Mouse (Mus musculus) myocyte (in vitro differentiated cells): ENCODE measurements around the gene Bcl2a1a. TPM values are rescaled to one million over a fixed set of nuclear protein-coding genes. Genes with fewer than 3 reads are reported as not detected.
"Not testable (repeated sequence)": the region's sequence is repeated elsewhere in the genome, so short reads cannot be mapped to it uniquely, and the experiment has no call there.

Source experiments
- H3K27me3 ChIP-seq: one replicate; pipeline ENCODE4 v1.6.1; 2011; ENCODE audit not compliant: control insufficient read depth, insufficient read depth, insufficient read length
- H3K36me3 ChIP-seq: one replicate; pipeline ENCODE4 v1.6.1; 2011; ENCODE audit not compliant: control insufficient read depth, insufficient read depth
- H3K4me2 ChIP-seq: one replicate; pipeline ENCODE4 v1.6.1; 2011; ENCODE audit warnings: low read depth, control low read depth
- H3K4me3 ChIP-seq: one replicate; pipeline ENCODE4 v1.5.1; 2011; ENCODE audit warnings: mild to moderate bottlenecking, control low read depth, moderate library complexity
- H3K79me2 ChIP-seq: one replicate; pipeline ENCODE4 v1.6.1; 2011; ENCODE audit not compliant: control insufficient read depth, insufficient read depth
- H3ac ChIP-seq: one replicate; pipeline ENCODE4 v1.6.1; 2011; ENCODE audit not compliant: control insufficient read depth, insufficient read length
- CEBPB ChIP-seq: IDR thresholded peaks from 2 replicates; pipeline ENCODE4 v1.6.1; 2011; ENCODE audit warnings: mild to moderate bottlenecking, moderate library complexity; ENCODE audit not compliant: poor library complexity, insufficient read depth, severe bottlenecking
- E2F4 ChIP-seq: IDR thresholded peaks from one replicate; pipeline ENCODE4 v1.6.1; 2011; ENCODE audit warnings: mild to moderate bottlenecking, control low read depth, moderate library complexity; ENCODE audit not compliant: insufficient read depth
- MAX ChIP-seq: IDR thresholded peaks from one replicate; pipeline ENCODE4 v1.6.1; 2011; ENCODE audit warnings: low read depth, mild to moderate bottlenecking, control low read depth
- MYOD1 ChIP-seq, 3 experiments: IDR thresholded peaks; one replicate each; pipeline ENCODE4 v1.6.1; 2011; ENCODE audit warnings: control low read depth in 2 of 3, low read depth in 2 of 3, mild to moderate bottlenecking in 2 of 3, moderate library complexity in 1 of 3; ENCODE audit not compliant: insufficient read length in 2 of 3, control insufficient read depth in 1 of 3
- MYOG ChIP-seq, 3 experiments: IDR thresholded peaks; one replicate each; pipeline ENCODE4 v1.6.1; 2011; ENCODE audit warnings: control low read depth in 2 of 3, low read depth in 2 of 3, mild to moderate bottlenecking in 2 of 3; ENCODE audit not compliant: insufficient read length in 2 of 3, control insufficient read depth in 1 of 3, insufficient read depth in 1 of 3
- POLR2AphosphoS2 ChIP-seq: IDR thresholded peaks from one replicate; pipeline ENCODE4 v1.6.1; 2011; ENCODE audit warnings: low read depth, control low read depth; ENCODE audit not compliant: insufficient read length
- REST ChIP-seq: IDR thresholded peaks from one replicate; pipeline ENCODE4 v1.6.1; 2011; ENCODE audit warnings: mild to moderate bottlenecking, control low read depth, moderate library complexity; ENCODE audit not compliant: insufficient read depth, insufficient read length
- SRF ChIP-seq: IDR thresholded peaks from one replicate; pipeline ENCODE4 v1.6.1; 2011; ENCODE audit warnings: low read depth; ENCODE audit not compliant: control insufficient read depth, insufficient read length
- TCF12 ChIP-seq: IDR thresholded peaks from one replicate; pipeline ENCODE4 v1.6.1; 2011; ENCODE audit warnings: mild to moderate bottlenecking, control low read depth; ENCODE audit not compliant: poor library complexity, insufficient read depth, severe bottlenecking
- USF1 ChIP-seq: IDR thresholded peaks from one replicate; pipeline ENCODE4 v1.6.1; 2011; ENCODE audit warnings: low read depth, mild to moderate bottlenecking, control low read depth, moderate library complexity
- polyA plus RNA-seq: library from polyadenylated mRNA; unstranded; fragments of >200 nt; fragmentation: generic; extraction: Trizol; gene quantifications from one replicate; pipeline ENCODE4 v1.2.1, GENCODE M21; 2012; ENCODE audit warnings: missing spikeins

The Bcl2a1a gene
- polyA plus RNA-seq = not detected

DNA sequence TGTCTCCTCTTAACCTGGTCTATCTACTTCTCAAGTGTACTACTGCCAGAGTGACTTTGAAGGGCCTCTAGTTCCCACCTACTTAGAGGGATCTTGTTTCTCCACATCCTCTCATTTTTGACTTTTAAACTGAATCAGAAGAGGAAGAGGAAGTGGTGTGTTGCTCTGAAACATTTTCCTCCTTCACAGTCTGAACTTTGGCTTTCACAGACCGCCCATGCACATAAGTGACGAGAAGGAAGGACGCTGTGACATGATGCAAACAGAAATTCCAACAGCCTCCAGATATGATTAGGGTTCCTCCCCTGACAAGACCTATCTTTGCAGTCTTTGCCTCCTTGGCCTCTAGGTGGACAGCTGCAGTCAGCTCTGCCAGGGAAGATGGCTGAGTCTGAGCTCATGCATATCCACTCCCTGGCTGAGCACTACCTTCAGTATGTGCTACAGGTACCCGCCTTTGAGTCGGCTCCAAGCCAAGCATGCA, at the start of gene Bcl2a1a:
TSS of gene Bcl2a1a (plus strand) at position 231 of the 484 bp plus-strand sequence.
- not testable (repeated sequence) for H3K4me3 ChIP-seq, H3K4me2 ChIP-seq, H3ac ChIP-seq, H3K36me3 ChIP-seq, H3K27me3 ChIP-seq, H3K79me2 ChIP-seq

DNA sequence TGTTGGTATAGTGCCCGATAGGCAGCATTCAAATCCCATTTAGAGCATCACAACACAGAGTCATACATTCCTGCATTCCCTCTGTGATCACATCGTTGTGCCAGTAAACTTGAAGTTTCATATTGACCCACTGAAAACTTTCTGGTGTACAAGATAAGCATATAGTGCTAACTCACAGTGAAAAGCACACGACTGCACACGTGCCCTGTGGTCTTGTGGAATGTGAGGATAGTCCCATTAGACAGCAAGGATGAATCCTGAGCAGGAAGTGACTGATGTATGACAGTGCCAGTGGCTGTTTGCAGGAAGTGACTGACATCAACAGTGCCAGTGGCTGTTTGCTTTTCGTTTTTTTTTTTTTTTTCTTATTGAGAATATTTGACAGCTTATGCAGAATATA, 40.1 kb upstream of the Bcl2a1a start:
- H3ac ChIP-seq, H3K4me2 ChIP-seq, H3K27me3 ChIP-seq, H3K4me3 ChIP-seq, H3K79me2 ChIP-seq, H3K36me3 ChIP-seq: not testable (repeated sequence)

DNA sequence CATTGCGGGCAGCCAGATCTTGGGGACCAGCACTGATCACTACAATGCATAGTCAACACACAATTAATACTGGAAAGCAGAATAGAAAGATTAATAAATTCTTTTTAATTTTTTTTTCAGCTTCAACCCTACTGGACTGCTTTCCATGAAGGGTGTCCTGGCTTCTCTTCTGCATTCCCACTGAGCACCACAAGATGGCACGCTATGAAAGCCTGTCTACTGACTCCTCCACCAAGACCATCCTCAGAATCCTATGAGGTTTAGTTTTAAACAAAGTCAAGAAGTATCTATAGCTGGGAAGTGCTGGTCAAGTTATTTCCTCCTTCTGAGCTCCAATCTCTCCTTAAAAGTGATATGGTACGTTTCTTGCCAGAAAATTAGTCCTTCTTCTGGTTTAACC, 18.4 kb upstream of the Bcl2a1a start:
- H3K4me2 ChIP-seq, H3ac ChIP-seq, H3K27me3 ChIP-seq, H3K36me3 ChIP-seq, H3K79me2 ChIP-seq, H3K4me3 ChIP-seq: not testable (repeated sequence)

DNA sequence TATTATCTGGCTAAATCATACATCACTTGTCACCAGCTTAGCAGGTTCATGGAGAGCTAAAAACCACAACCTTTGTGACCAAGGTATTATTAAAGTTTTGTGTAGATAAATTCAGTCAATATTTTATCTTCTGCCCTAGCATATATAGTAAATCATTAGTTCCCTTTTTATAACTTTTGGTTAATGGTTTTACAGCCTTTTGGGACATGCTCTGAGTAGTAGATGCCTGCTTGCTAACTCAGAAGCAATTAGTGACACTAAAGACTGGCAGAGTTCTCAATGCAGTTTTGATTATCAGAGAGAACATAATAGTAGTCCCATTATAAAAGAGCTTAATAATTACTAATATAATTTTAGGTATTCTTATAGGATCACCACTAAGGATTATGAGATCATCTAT, 5.2 kb upstream of the Bcl2a1a start:
- H3K4me3 ChIP-seq, H3K4me2 ChIP-seq, H3K36me3 ChIP-seq, H3K79me2 ChIP-seq, H3K27me3 ChIP-seq, H3ac ChIP-seq: not testable (repeated sequence)

DNA sequence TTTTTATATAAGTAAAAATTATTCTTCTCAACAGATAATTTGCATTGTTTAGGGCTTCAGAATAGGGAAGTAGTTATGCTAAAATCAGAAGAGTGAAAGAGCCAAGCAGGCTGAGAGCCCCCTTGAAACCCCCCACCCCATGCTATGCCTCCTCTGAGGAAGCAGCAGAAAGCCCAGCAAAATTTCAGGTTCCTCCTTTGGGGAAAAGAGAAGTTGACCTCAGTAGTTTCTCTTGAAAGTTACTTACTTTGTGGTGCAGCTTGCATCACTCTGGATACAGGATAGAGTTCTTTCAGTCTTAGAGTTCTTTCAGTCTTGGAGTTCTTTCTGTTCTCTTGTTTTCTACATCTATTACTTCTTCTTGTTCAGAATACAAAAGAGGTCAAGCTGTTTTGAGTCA, 3.5 kb upstream of the Bcl2a1a start:
- H3K27me3 ChIP-seq, H3K36me3 ChIP-seq, H3K4me3 ChIP-seq, H3ac ChIP-seq, H3K79me2 ChIP-seq, H3K4me2 ChIP-seq: not testable (repeated sequence)

DNA sequence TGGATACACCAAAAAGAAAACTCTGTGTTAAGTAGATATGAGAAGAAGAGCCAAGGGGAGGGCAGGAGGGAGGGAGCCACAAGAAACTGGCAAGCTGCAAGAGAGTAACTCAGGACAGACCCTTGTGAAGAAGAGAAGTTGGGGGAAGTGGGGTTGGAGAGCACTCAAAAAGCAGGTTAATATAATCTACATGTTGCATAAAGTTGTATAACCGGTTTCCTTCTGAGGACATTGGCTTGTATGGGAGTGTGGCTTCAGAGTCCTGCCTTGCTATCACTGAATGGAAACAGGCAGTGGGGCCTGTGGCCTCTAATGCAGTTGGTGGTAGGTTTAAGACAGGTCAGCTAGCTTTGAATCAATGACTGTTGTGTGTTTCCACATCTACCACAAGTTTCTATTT, 1.5 kb upstream of the Bcl2a1a start:
- not testable (repeated sequence) for H3ac ChIP-seq, H3K79me2 ChIP-seq, H3K36me3 ChIP-seq, H3K4me2 ChIP-seq, H3K27me3 ChIP-seq, H3K4me3 ChIP-seq

DNA sequence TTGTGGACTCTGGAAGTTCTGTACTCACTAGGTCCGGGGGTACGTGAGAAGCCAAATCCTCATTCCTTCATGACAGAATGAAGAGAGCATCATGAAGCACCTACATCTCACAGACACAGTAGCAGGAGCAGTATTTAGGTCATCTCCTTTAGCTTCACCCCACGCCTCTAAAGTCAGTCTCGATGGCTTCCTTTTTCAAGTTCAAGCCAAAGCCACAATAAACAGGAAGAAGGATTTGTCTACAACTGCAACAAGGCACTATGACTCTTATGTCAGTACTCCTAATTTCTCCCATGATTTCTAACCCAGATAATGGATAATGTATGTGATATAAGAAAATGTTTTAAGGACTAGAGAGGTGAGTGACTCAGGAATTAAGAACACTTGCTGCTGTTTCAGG, 665 bp upstream of the Bcl2a1a start:
- H3K36me3 ChIP-seq, H3K79me2 ChIP-seq, H3ac ChIP-seq, H3K4me3 ChIP-seq, H3K27me3 ChIP-seq, H3K4me2 ChIP-seq: not testable (repeated sequence)

DNA sequence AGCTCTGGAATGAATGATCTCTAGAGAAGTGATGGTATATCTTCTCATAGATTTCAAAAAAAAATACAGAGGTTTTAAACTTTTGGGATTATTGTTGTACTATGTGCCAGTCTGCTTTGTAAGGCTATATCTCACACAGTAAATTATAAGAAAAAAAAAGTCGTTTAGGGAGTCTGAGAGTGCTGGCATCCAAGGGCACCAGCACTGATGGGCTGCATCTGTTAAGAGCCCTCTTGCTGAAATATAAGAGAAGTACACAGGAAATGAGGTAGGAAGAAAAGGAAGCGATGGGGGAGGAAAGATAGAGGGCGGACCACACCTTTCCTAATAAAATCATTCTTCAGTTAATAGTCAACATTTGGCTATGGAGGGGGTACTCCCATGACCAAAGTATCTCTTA, 2.2 kb downstream of the Bcl2a1a start:
- no peaks in the 10 kb centered on the region for H3K36me3 ChIP-seq
- H3K27me3 ChIP-seq = no peaks in the 10 kb centered on the region
- no peak overlapping the region for H3K4me3 ChIP-seq
- no peak for TF ChIP-seq MAX
- TF ChIP-seq E2F4 = no peak
- TF ChIP-seq POLR2AphosphoS2 = no peak
- no peak for TF ChIP-seq MYOG (IDR thresholded peaks at IDR 0.05; ENCODE audit: control insufficient read depth in 1 of 3, insufficient read depth in 1 of 3, insufficient read length in 2 of 3, low read depth in 2 of 3)
- no peak for TF ChIP-seq MYOD1 (IDR thresholded peaks at IDR 0.05; ENCODE audit: control insufficient read depth in 1 of 3, insufficient read length in 2 of 3, low read depth in 2 of 3)
- TF ChIP-seq USF1 = no peak
- no peak for TF ChIP-seq SRF
- no peak for TF ChIP-seq CEBPB
- TF ChIP-seq TCF12 = no peak
- no peak for TF ChIP-seq REST
- no peak overlapping the region for H3K4me2 ChIP-seq
- H3ac ChIP-seq = no peak overlapping the region
- H3K79me2 ChIP-seq = no peaks in the 10 kb centered on the region

DNA sequence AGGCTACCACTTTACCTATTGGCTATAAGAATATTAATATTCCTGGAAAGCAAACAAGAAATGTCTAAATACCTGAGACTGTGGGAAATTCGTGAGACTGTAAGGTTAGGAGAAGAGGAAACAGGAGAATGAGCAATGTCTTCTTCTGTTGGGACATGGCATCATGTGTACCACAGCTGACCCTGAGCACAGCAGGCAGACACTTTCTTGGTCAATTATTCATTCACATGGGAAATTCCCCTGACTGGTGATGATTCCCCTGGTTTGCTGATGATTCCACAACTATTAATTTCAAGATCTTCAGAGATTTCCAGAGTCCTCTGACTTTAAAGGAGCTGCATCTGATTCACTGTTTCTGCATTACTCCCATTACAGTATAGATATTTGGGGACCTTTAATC, 3.3 kb downstream of the Bcl2a1a start:
- H3ac ChIP-seq, H3K27me3 ChIP-seq, H3K36me3 ChIP-seq, H3K4me2 ChIP-seq, H3K4me3 ChIP-seq, H3K79me2 ChIP-seq: not testable (repeated sequence)

DNA sequence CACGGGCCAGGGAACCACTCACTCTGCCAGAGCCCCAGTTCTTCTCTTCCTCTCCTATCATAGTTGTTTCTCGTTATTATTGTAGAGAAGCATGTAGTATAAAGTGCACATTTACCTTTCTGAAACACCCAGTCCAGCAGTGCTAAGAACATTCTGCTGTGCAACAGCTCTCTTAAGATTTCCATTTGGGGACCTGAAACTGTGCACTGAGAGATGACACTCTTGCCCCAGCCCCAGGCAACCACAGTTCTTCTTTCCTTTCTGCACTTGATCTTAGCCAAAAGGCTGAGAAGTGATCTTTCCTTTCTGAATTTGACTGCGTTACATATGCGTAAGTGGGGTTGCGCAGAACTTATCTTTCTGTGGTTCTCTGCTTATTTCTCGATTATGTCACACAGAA, 9.8 kb downstream of the Bcl2a1a start:
- H3K79me2 ChIP-seq, H3ac ChIP-seq, H3K27me3 ChIP-seq, H3K4me2 ChIP-seq, H3K36me3 ChIP-seq, H3K4me3 ChIP-seq: not testable (repeated sequence)

DNA sequence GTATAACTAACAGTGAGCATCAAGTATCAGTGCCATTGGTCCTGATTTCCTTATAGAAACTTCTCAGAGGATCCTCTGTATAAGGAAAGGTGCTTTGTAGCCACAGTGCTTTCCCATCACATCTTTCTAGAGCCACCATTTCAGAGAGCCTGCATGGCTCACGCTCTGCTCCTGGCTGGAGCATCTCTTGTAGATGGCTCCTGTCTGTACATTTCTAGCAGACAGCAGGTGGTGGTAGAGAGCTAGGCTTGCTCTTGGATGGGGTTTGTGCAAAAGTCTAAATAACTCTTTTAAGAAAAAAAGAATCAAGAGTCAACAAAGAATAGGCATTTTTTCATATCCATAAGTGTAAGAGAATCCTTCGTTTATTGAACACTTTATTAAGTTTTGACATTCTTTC, 12.8 kb downstream of the Bcl2a1a start:
- not testable (repeated sequence) for H3ac ChIP-seq, H3K4me2 ChIP-seq, H3K4me3 ChIP-seq, H3K27me3 ChIP-seq, H3K36me3 ChIP-seq, H3K79me2 ChIP-seq
